ENCODE assay signal across 8 mouse cellular contexts in genomic region chr19:46147511-46148371, GRCm38 (mm10). TPM values are rescaled to one million over a fixed set of nuclear protein-coding genes. Genes with fewer than 3 reads are reported as not detected.
A peak's percentile ranks its signal among the peaks of the same experiment; 100 is the strongest.
DNase-seq lines count a peak whose midpoint lies in the region; ATAC-seq and TF ChIP-seq lines count a peak whose summit lies in the region.

Pitx3 (minus strand) TSS chr19:46148326.

- H3K9ac ChIP-seq in forebrain, embryonic 16.5 days (replicated peaks; ENCODE audit: low read depth, low read length), result 0 out of 2 replicates have a peak within 1 kb of the TSS, but pooled peaks have one; percentile 14
- H3K9ac ChIP-seq in hindbrain, embryonic 13.5 days, result peak within 1 kb of the TSS; percentile 60; the same call in 1 of the 2 replicates
- peak within 1 kb of the TSS; percentile 21; the same call in 1 of the 2 replicates for H3K9ac ChIP-seq in liver, embryonic 15.5 days

- DNase-seq in Muller cell, postnatal 12 days (ENCODE audit: inconsistent ontology term), result peak; percentile 27
- no peak for DNase-seq in T-cell, adult 2 months (ENCODE audit: low spot score)
- DNase-seq in thymus, postnatal 36 days, result no peak

- H3K36me3 ChIP-seq in E14TG2a.4 (ENCODE audit: insufficient read depth, low read length), result no peaks in the 10 kb centered on the region
- no peaks in the 10 kb centered on the region for H3K36me3 ChIP-seq in forebrain, embryonic 16.5 days (ENCODE audit: control insufficient read depth, insufficient read depth)
- no peaks in the 10 kb centered on the region for H3K36me3 ChIP-seq in hindbrain, embryonic 13.5 days
- no peaks in the 10 kb centered on the region for H3K36me3 ChIP-seq in liver, embryonic 15.5 days (replicated peaks)

- peak within 1 kb of the TSS; percentile 65 for H3K4me2 ChIP-seq in forebrain, embryonic 16.5 days (ENCODE audit: low read length)
- peak within 1 kb of the TSS; percentile 83 for H3K4me2 ChIP-seq in hindbrain, embryonic 13.5 days
- H3K4me2 ChIP-seq in liver, embryonic 15.5 days, result peak within 1 kb of the TSS; percentile 79

- H3K4me1 ChIP-seq in E14TG2a.4 (replicated peaks; ENCODE audit: low read depth, low read length), result peaks cover 26% of the 10 kb centered on the region
- H3K4me1 ChIP-seq in forebrain, embryonic 16.5 days (replicated peaks; ENCODE audit: control insufficient read depth, insufficient read depth, low read length), result peaks cover 18% of the 10 kb centered on the region
- H3K4me1 ChIP-seq in hindbrain, embryonic 13.5 days (replicated peaks), result peaks cover 24% of the 10 kb centered on the region
- peaks cover 24% of the 10 kb centered on the region for H3K4me1 ChIP-seq in liver, embryonic 15.5 days (replicated peaks)
- peaks cover 15% of the 10 kb centered on the region for H3K4me1 ChIP-seq in olfactory bulb, adult 2 months (ENCODE audit: control insufficient read depth, insufficient read depth, low read length)

- no peak for ATAC-seq in forebrain, embryonic 16.5 days
- ATAC-seq in hindbrain, embryonic 13.5 days (ENCODE audit: low FRiP score), result no peak
- no peak for ATAC-seq in liver, embryonic 15.5 days (ENCODE audit: insufficient read depth)

- no peak for TF ChIP-seq POLR2A in olfactory bulb, adult 2 months (IDR thresholded peaks at IDR 0.05; ENCODE audit: insufficient read depth, low read depth, low read length)

- peaks cover 76% of the 10 kb centered on the region for H3K27me3 ChIP-seq in E14TG2a.4 (ENCODE audit: insufficient read depth, low read length)
- H3K27me3 ChIP-seq in forebrain, embryonic 16.5 days (replicated peaks; ENCODE audit: control insufficient read depth, insufficient read depth, low read length), result peaks cover 58% of the 10 kb centered on the region
- H3K27me3 ChIP-seq in hindbrain, embryonic 13.5 days, result peaks cover 84% of the 10 kb centered on the region
- H3K27me3 ChIP-seq in liver, embryonic 15.5 days, result peaks cover 90% of the 10 kb centered on the region

- peak within 1 kb of the TSS; percentile 90 for H3K4me3 ChIP-seq in E14TG2a.4 (replicated peaks; ENCODE audit: low read length)
- peak within 1 kb of the TSS; percentile 45 for H3K4me3 ChIP-seq in forebrain, embryonic 16.5 days (replicated peaks; ENCODE audit: low read length)
- H3K4me3 ChIP-seq in hindbrain, embryonic 13.5 days, result peak within 1 kb of the TSS; percentile 47
- peak within 1 kb of the TSS; percentile 55 for H3K4me3 ChIP-seq in liver, embryonic 15.5 days (replicated peaks)
- peak within 1 kb of the TSS; percentile 39 for H3K4me3 ChIP-seq in olfactory bulb, adult 2 months (ENCODE audit: insufficient read depth, low read depth, low read length)

- WGBS in forebrain, embryonic 16.5 days, result under 1% methylated on average over 47 of the region's 47 CpGs
- 1% methylated on average over 47 of the region's 47 CpGs for WGBS in hindbrain, embryonic 13.5 days
- WGBS in liver, embryonic 15.5 days (ENCODE audit: insufficient replicate concordance), result 2% methylated on average over 47 of the region's 47 CpGs
- 4% methylated on average over 46 of the region's 47 CpGs for WGBS in olfactory bulb, adult 2 months

- no peak within 1 kb of the TSS for H3K27ac ChIP-seq in forebrain, embryonic 16.5 days (ENCODE audit: low read length)
- H3K27ac ChIP-seq in hindbrain, embryonic 13.5 days, result no peak within 1 kb of the TSS
- H3K27ac ChIP-seq in liver, embryonic 15.5 days (replicated peaks), result no peak within 1 kb of the TSS
- H3K27ac ChIP-seq in olfactory bulb, adult 2 months (ENCODE audit: insufficient read depth, low read depth, low read length), result no peak within 1 kb of the TSS

- H3K9me3 ChIP-seq in E14TG2a.4 (ENCODE audit: low read length), result no peaks in the 10 kb centered on the region
- no peaks in the 10 kb centered on the region for H3K9me3 ChIP-seq in forebrain, embryonic 16.5 days (ENCODE audit: control insufficient read depth, low read length)
- H3K9me3 ChIP-seq in hindbrain, embryonic 13.5 days, result no peaks in the 10 kb centered on the region
- H3K9me3 ChIP-seq in liver, embryonic 15.5 days (replicated peaks), result no peaks in the 10 kb centered on the region

- TF ChIP-seq CTCF in E14TG2a.4 (conservative IDR thresholded peaks at IDR 0.05; ENCODE audit: low read length), result no peak
- TF ChIP-seq CTCF in olfactory bulb, adult 2 months (IDR thresholded peaks at IDR 0.05; ENCODE audit: insufficient read depth, low read depth, low read length), result no peak

RNA-seq across cellular contexts. Expression of gene Pitx3, which starts in this region (rescaled TPM):
- 0.24 TPM in 1 of 2 replicates, not detected in the other for polyA plus RNA-seq in forebrain, embryonic 16.5 days (2015; fragmentation: Nextera tagmentation; extraction: Ambion mirVana)
- polyA plus RNA-seq in hindbrain, embryonic 13.5 days (2015; fragmentation: Nextera tagmentation; extraction: Ambion mirVana), result 0.23 and 0.31 TPM in 2 replicates
- 0.28 and 0.30 TPM in 2 replicates for polyA plus RNA-seq in liver, embryonic 15.5 days (2015; fragmentation: Nextera tagmentation; extraction: Ambion mirVana)
- polyA plus RNA-seq in olfactory bulb, adult 2 months (2012; ENCODE audit: insufficient read depth, insufficient read length, low replicate concordance, missing spikeins), result not detected in 2 replicates

Comparison
In these comparisons a context has a peak if more than half of its experiments do, and no peak if none do; other contexts are left out.
1. H3K4me3 ChIP-seq: peak in every context shown above with its lines; median percentile 90 in E14TG2a.4; 55 in liver, embryonic 15.5 days; 47 in hindbrain, embryonic 13.5 days; 45 in forebrain, embryonic 16.5 days; 39 in olfactory bulb, adult 2 months.